ENCODE assay signal across 8 mouse cellular contexts in genomic region chr7:28386462-28386861, GRCm38 (mm10). TPM values are rescaled to one million over a fixed set of nuclear protein-coding genes. Genes with fewer than 3 reads are reported as not detected.
DNase-seq lines count a peak whose midpoint lies in the region; ATAC-seq lines count a peak whose summit lies in the region.

No protein-coding gene starts in this region.

- peak overlapping the region; percentile 24; the same call in 1 of the 2 replicates for H3K9ac ChIP-seq in heart, embryonic 13.5 days
- H3K9ac ChIP-seq in liver, embryonic 16.5 days (ENCODE audit: low read depth, low read length) = no peak overlapping the region; the same call in 1 of the 2 replicates
- no peak overlapping the region for H3K9ac ChIP-seq in neural tube, embryonic 12.5 days

- H3K4me3 ChIP-seq in heart, embryonic 13.5 days = no peak overlapping the region
- H3K4me3 ChIP-seq in liver, embryonic 16.5 days (ENCODE audit: low read depth, low read length) = no peak overlapping the region
- H3K4me3 ChIP-seq in neural tube, embryonic 12.5 days = no peak overlapping the region

- no peak overlapping the region for H3K4me2 ChIP-seq in heart, embryonic 13.5 days
- no peak overlapping the region for H3K4me2 ChIP-seq in liver, embryonic 16.5 days (ENCODE audit: low read depth, low read length)
- H3K4me2 ChIP-seq in neural tube, embryonic 12.5 days (replicated peaks) = no peak overlapping the region

- H3K36me3 ChIP-seq in heart, embryonic 13.5 days = peaks cover 54% of the 10 kb centered on the region
- H3K36me3 ChIP-seq in liver, embryonic 16.5 days (ENCODE audit: control insufficient read depth, insufficient read depth) = peaks cover 13% of the 10 kb centered on the region
- H3K36me3 ChIP-seq in neural tube, embryonic 12.5 days = peaks cover 46% of the 10 kb centered on the region

- no peak overlapping the region for H3K27ac ChIP-seq in heart, embryonic 13.5 days (replicated peaks)
- H3K27ac ChIP-seq in liver, embryonic 16.5 days (ENCODE audit: low read length) = peak overlapping the region; percentile 84
- no peak overlapping the region for H3K27ac ChIP-seq in neural tube, embryonic 12.5 days

- H3K4me1 ChIP-seq in heart, embryonic 13.5 days = peaks cover 31% of the 10 kb centered on the region
- peaks cover 50% of the 10 kb centered on the region for H3K4me1 ChIP-seq in liver, embryonic 16.5 days (ENCODE audit: control insufficient read depth, low read depth, low read length)
- peaks cover 19% of the 10 kb centered on the region for H3K4me1 ChIP-seq in neural tube, embryonic 12.5 days

- ATAC-seq in erythroblast, adult 5-6 weeks (replicated peaks; ENCODE audit: low FRiP score, poor library complexity, severe bottlenecking) = peak; percentile 86
- ATAC-seq in heart, embryonic 13.5 days (ENCODE audit: extremely low read depth, insufficient number of reproducible peaks, low FRiP score, low TSS enrichment) = no peak
- ATAC-seq in liver, embryonic 16.5 days (ENCODE audit: low read depth) = peak; percentile 44
- peak; percentile 76 for ATAC-seq in neural tube, embryonic 12.5 days (ENCODE audit: low FRiP score, low read depth)

- H3K27me3 ChIP-seq in heart, embryonic 13.5 days (replicated peaks) = no peaks in the 10 kb centered on the region
- no peaks in the 10 kb centered on the region for H3K27me3 ChIP-seq in liver, embryonic 16.5 days (ENCODE audit: control insufficient read depth, insufficient read depth, low read depth, low read length)
- H3K27me3 ChIP-seq in neural tube, embryonic 12.5 days (replicated peaks) = no peaks in the 10 kb centered on the region

- DNase-seq in B cell, adult 2 months = peak; percentile 93 to 94
- DNase-seq in adrenal gland, postnatal 36 days = peak; percentile 86 to 93
- DNase-seq in kidney, postnatal 10 days = peak; percentile 95
- peak; percentile 44 for DNase-seq in telencephalon, adult 2 months (ENCODE audit: low read depth, low spot score)

- H3K9me3 ChIP-seq in heart, embryonic 13.5 days = no peaks in the 10 kb centered on the region
- no peaks in the 10 kb centered on the region for H3K9me3 ChIP-seq in liver, embryonic 16.5 days (replicated peaks; ENCODE audit: control insufficient read depth, low read length)
- H3K9me3 ChIP-seq in neural tube, embryonic 12.5 days = no peaks in the 10 kb centered on the region

- 9% methylated on average over 4 of the region's 4 CpGs for WGBS in heart, embryonic 13.5 days
- WGBS in liver, embryonic 16.5 days (ENCODE audit: insufficient replicate concordance) = 4% methylated on average over 4 of the region's 4 CpGs
- WGBS in neural tube, embryonic 12.5 days = 34% methylated on average over 4 of the region's 4 CpGs

RNA-seq across cellular contexts. Expression of gene Med29, which starts 6.0 kb away (rescaled TPM):
- 10 to 100 TPM; 33.6 to 47.4 TPM for total RNA-seq in adrenal gland, postnatal 36 days (2021)
- 6.3 and 9.0 TPM in 2 replicates for total RNA-seq in erythroblast, adult 5-6 weeks (2015; ENCODE audit: low replicate concordance)
- 3.4 TPM in 1 of 2 replicates, not detected in the other for total RNA-seq in erythroblast, adult 5-6 weeks (2017; ENCODE audit: low replicate concordance)
- polyA plus RNA-seq in heart, embryonic 13.5 days (2015; fragmentation: Nextera tagmentation; extraction: Ambion mirVana) = 49.9 and 54.2 TPM in 2 replicates
- 20.5 and 21.6 TPM in 2 replicates for polyA plus RNA-seq in liver, embryonic 16.5 days (2015; fragmentation: Nextera tagmentation; extraction: Ambion mirVana)
- polyA plus RNA-seq in neural tube, embryonic 12.5 days (2016; fragmentation: Nextera tagmentation; extraction: Ambion mirVana) = 42.9 and 43.9 TPM in 2 replicates

RNA-seq across cellular contexts. Expression of gene Paf1, which starts 6.3 kb away (rescaled TPM):
- 10 to 100 TPM; 67.3 to 77.7 TPM for total RNA-seq in adrenal gland, postnatal 36 days (2021)
- total RNA-seq in erythroblast, adult 5-6 weeks (2015; ENCODE audit: low replicate concordance) = 26.1 and 32.9 TPM in 2 replicates
- total RNA-seq in erythroblast, adult 5-6 weeks (2017; ENCODE audit: low replicate concordance) = 16.7 and 24.7 TPM in 2 replicates
- polyA plus RNA-seq in heart, embryonic 13.5 days (2015; fragmentation: Nextera tagmentation; extraction: Ambion mirVana) = 73.4 and 75.1 TPM in 2 replicates
- 24.7 and 25.8 TPM in 2 replicates for polyA plus RNA-seq in liver, embryonic 16.5 days (2015; fragmentation: Nextera tagmentation; extraction: Ambion mirVana)
- polyA plus RNA-seq in neural tube, embryonic 12.5 days (2016; fragmentation: Nextera tagmentation; extraction: Ambion mirVana) = 85.3 and 87.8 TPM in 2 replicates

RNA-seq across cellular contexts. Expression of gene Zfp36, which starts 6.4 kb away (rescaled TPM):
- 10 to 100 TPM; 19.0 to 26.1 TPM for total RNA-seq in adrenal gland, postnatal 36 days (2021)
- total RNA-seq in erythroblast, adult 5-6 weeks (2015; ENCODE audit: low replicate concordance) = 47.0 and 53.2 TPM in 2 replicates
- 7.7 and 15.1 TPM in 2 replicates for total RNA-seq in erythroblast, adult 5-6 weeks (2017; ENCODE audit: low replicate concordance)
- polyA plus RNA-seq in heart, embryonic 13.5 days (2015; fragmentation: Nextera tagmentation; extraction: Ambion mirVana) = 11.9 and 13.6 TPM in 2 replicates
- 7.9 and 10.8 TPM in 2 replicates for polyA plus RNA-seq in liver, embryonic 16.5 days (2015; fragmentation: Nextera tagmentation; extraction: Ambion mirVana)
- 5.6 and 6.5 TPM in 2 replicates for polyA plus RNA-seq in neural tube, embryonic 12.5 days (2016; fragmentation: Nextera tagmentation; extraction: Ambion mirVana)

RNA-seq across cellular contexts. Expression of gene Plekhg2, which starts 14.1 kb away (rescaled TPM):
- total RNA-seq in adrenal gland, postnatal 36 days (2021) = 10 to 100 TPM; 19.0 to 27.2 TPM
- 4.4 and 6.1 TPM in 2 replicates for total RNA-seq in erythroblast, adult 5-6 weeks (2015; ENCODE audit: low replicate concordance)
- 0.98 and 4.1 TPM in 2 replicates for total RNA-seq in erythroblast, adult 5-6 weeks (2017; ENCODE audit: low replicate concordance)
- polyA plus RNA-seq in heart, embryonic 13.5 days (2015; fragmentation: Nextera tagmentation; extraction: Ambion mirVana) = 43.5 and 49.3 TPM in 2 replicates
- 4.8 and 6.3 TPM in 2 replicates for polyA plus RNA-seq in liver, embryonic 16.5 days (2015; fragmentation: Nextera tagmentation; extraction: Ambion mirVana)
- 58.9 and 63.3 TPM in 2 replicates for polyA plus RNA-seq in neural tube, embryonic 12.5 days (2016; fragmentation: Nextera tagmentation; extraction: Ambion mirVana)

RNA-seq across cellular contexts. Expression of gene Rps16, which starts 36.0 kb away (rescaled TPM):
- 1,000 to 10,000 TPM; 1,072 to 1,115 TPM for total RNA-seq in adrenal gland, postnatal 36 days (2021)
- total RNA-seq in erythroblast, adult 5-6 weeks (2015; ENCODE audit: low replicate concordance) = 649 and 667 TPM in 2 replicates
- 67.6 and 181 TPM in 2 replicates for total RNA-seq in erythroblast, adult 5-6 weeks (2017; ENCODE audit: low replicate concordance)
- polyA plus RNA-seq in heart, embryonic 13.5 days (2015; fragmentation: Nextera tagmentation; extraction: Ambion mirVana) = 599 and 651 TPM in 2 replicates
- polyA plus RNA-seq in liver, embryonic 16.5 days (2015; fragmentation: Nextera tagmentation; extraction: Ambion mirVana) = 531 and 598 TPM in 2 replicates
- polyA plus RNA-seq in neural tube, embryonic 12.5 days (2016; fragmentation: Nextera tagmentation; extraction: Ambion mirVana) = 540 and 574 TPM in 2 replicates

Comparison
In these comparisons a context has a peak if more than half of its experiments do, and no peak if none do; other contexts are left out.
1. DNase-seq: peak in every context shown above with its lines; median percentile 95 in kidney, postnatal 10 days; 94 in B cell, adult 2 months; 90 in adrenal gland, postnatal 36 days; 44 in telencephalon, adult 2 months.